Mouse (Mus musculus): ENCODE results near the gene Ndufs7.

The Ndufs7 gene

GRCm38 (mm10) chr10:80293325-80293724, 44.4 kb downstream of the Ndufs7 start:
- DNase-seq (ENCODE audit: low read depth, low spot score) = no peak

GRCm38 (mm10) chr10:80294311-80294710, 45.4 kb downstream of the Ndufs7 start:
- DNase-seq (ENCODE audit: low read depth, low spot score) = no peak

- DNase-seq (ENCODE audit: low read depth, low spot score) = no peak
Observed at GRCm38 (mm10) chr10:80294788-80295303, 45.9 kb downstream of the Ndufs7 start.

GRCm38 (mm10) chr10:80295618-80296425, 46.9 kb downstream of the Ndufs7 start, which contains the start of gene Apc2:
TSS of gene Apc2 (plus strand) at chr10:80295977.
- DNase-seq (ENCODE audit: low read depth, low spot score) = peak; percentile 84

GRCm38 (mm10) chr10:80296824-80297223, 47.9 kb downstream of the Ndufs7 start:
- no peak for DNase-seq (ENCODE audit: low read depth, low spot score)

GRCm38 (mm10) chr10:80297526-80298133, 48.7 kb downstream of the Ndufs7 start:
- DNase-seq (ENCODE audit: low read depth, low spot score) = no peak

GRCm38 (mm10) chr10:80298571-80299281, 49.8 kb downstream of the Ndufs7 start:
- DNase-seq (ENCODE audit: low read depth, low spot score) = peak; percentile 90

GRCm38 (mm10) chr10:80299301-80299700, 50.4 kb downstream of the Ndufs7 start:
- no peak for DNase-seq (ENCODE audit: low read depth, low spot score)

- no peak for DNase-seq (ENCODE audit: low read depth, low spot score)
Observed at GRCm38 (mm10) chr10:80299824-80300223, 50.9 kb downstream of the Ndufs7 start.

GRCm38 (mm10) chr10:80300672-80301181, 51.8 kb downstream of the Ndufs7 start:
- peak; percentile 68 for DNase-seq (ENCODE audit: low read depth, low spot score)

- DNase-seq (ENCODE audit: low read depth, low spot score) = no peak
Observed at GRCm38 (mm10) chr10:80301256-80302081, 52.5 kb downstream of the Ndufs7 start.

- DNase-seq (ENCODE audit: low read depth, low spot score) = no peak
Observed at GRCm38 (mm10) chr10:80302082-80302355, 53.1 kb downstream of the Ndufs7 start.

GRCm38 (mm10) chr10:80302471-80302881, 53.6 kb downstream of the Ndufs7 start:
- peak; percentile 45 for DNase-seq (ENCODE audit: low read depth, low spot score)

GRCm38 (mm10) chr10:80304458-80304857, 55.5 kb downstream of the Ndufs7 start:
- no peak for DNase-seq (ENCODE audit: low read depth, low spot score)

- peak; percentile 34 for DNase-seq (ENCODE audit: low read depth, low spot score)
Observed at GRCm38 (mm10) chr10:80304862-80305261, 55.9 kb downstream of the Ndufs7 start.

Measured in mesoderm, embryonic 11.5 days (tissue).